ENCODE assay signal across 8 mouse cellular contexts in genomic region chr15:27919540-27919939, GRCm38 (mm10).
DNase-seq lines count a peak whose midpoint lies in the region; ATAC-seq and TF ChIP-seq lines count a peak whose summit lies in the region.

No protein-coding gene starts in this region.

- TF ChIP-seq EP300 in stomach, postnatal 0 days (optimal IDR thresholded peaks at IDR 0.05), result no peak

- no peak overlapping the region for H3K4me2 ChIP-seq in heart, embryonic 15.5 days
- no peak overlapping the region for H3K4me2 ChIP-seq in kidney, embryonic 16.5 days (replicated peaks; ENCODE audit: low read depth, low read length)
- no peak overlapping the region for H3K4me2 ChIP-seq in midbrain, embryonic 12.5 days (replicated peaks)
- H3K4me2 ChIP-seq in stomach, postnatal 0 days (replicated peaks; ENCODE audit: low read depth), result no peak overlapping the region

- 13% methylated on average over 5 of the region's 5 CpGs for WGBS in heart, embryonic 15.5 days
- 24% methylated on average over 5 of the region's 5 CpGs for WGBS in kidney, embryonic 16.5 days
- WGBS in midbrain, embryonic 12.5 days, result 20% methylated on average over 5 of the region's 5 CpGs
- WGBS in stomach, postnatal 0 days, result 14% methylated on average over 5 of the region's 5 CpGs

- H3K4me1 ChIP-seq in heart, embryonic 15.5 days (replicated peaks), result peaks cover 31% of the 10 kb centered on the region
- peaks cover 29% of the 10 kb centered on the region for H3K4me1 ChIP-seq in kidney, embryonic 16.5 days (ENCODE audit: insufficient read depth, low read length)
- H3K4me1 ChIP-seq in midbrain, embryonic 12.5 days, result peaks cover 38% of the 10 kb centered on the region
- H3K4me1 ChIP-seq in stomach, postnatal 0 days (replicated peaks; ENCODE audit: control insufficient read depth, insufficient read depth), result 0 out of 2 replicates have a peak, but pooled peaks cover 3% of the 10 kb centered on the region

- no peaks in the 10 kb centered on the region for H3K9me3 ChIP-seq in heart, embryonic 15.5 days (replicated peaks)
- H3K9me3 ChIP-seq in kidney, embryonic 16.5 days (ENCODE audit: low read length), result no peaks in the 10 kb centered on the region
- H3K9me3 ChIP-seq in midbrain, embryonic 12.5 days, result no peaks in the 10 kb centered on the region
- H3K9me3 ChIP-seq in stomach, postnatal 0 days (ENCODE audit: control insufficient read depth, low read length), result no peaks in the 10 kb centered on the region

- intact Hi-C loops in heart, postnatal 25 days (cut with DNase I), result no loop called here

- TF ChIP-seq CTCF in stomach, postnatal 0 days (IDR thresholded peaks at IDR 0.05; ENCODE audit: low read depth), result peak; percentile 79

- no peak overlapping the region for H3K27ac ChIP-seq in heart, embryonic 15.5 days
- no peak overlapping the region for H3K27ac ChIP-seq in kidney, embryonic 16.5 days (ENCODE audit: low read length)
- no peak overlapping the region for H3K27ac ChIP-seq in midbrain, embryonic 12.5 days (replicated peaks)
- H3K27ac ChIP-seq in stomach, postnatal 0 days (replicated peaks), result no peak overlapping the region

- H3K9ac ChIP-seq in heart, embryonic 15.5 days, result no peak overlapping the region
- H3K9ac ChIP-seq in kidney, embryonic 16.5 days (replicated peaks; ENCODE audit: low read length), result no peak overlapping the region
- no peak overlapping the region for H3K9ac ChIP-seq in midbrain, embryonic 12.5 days (replicated peaks)
- H3K9ac ChIP-seq in stomach, postnatal 0 days (ENCODE audit: low read length), result no peak overlapping the region

- DNase-seq in heart, adult 11 months, result peak; percentile 94
- DNase-seq in heart, postnatal 25 days (ENCODE audit: low spot score), result no peak
- peak; percentile 39 for DNase-seq in MEL-GATA-1-ER (ENCODE audit: extremely low read depth, low read depth)
- DNase-seq in cerebellum, postnatal 25 days, result peak; percentile 70 to 79
- peak; percentile 51 for DNase-seq in stomach, postnatal 0 days (ENCODE audit: low spot score)

- no peaks in the 10 kb centered on the region for H3K27me3 ChIP-seq in heart, embryonic 15.5 days
- no peaks in the 10 kb centered on the region for H3K27me3 ChIP-seq in kidney, embryonic 16.5 days (ENCODE audit: insufficient read depth, low read length)
- no peaks in the 10 kb centered on the region for H3K27me3 ChIP-seq in midbrain, embryonic 12.5 days
- H3K27me3 ChIP-seq in stomach, postnatal 0 days (ENCODE audit: control insufficient read depth, insufficient read depth, low read length), result no peaks in the 10 kb centered on the region

- no peaks in the 10 kb centered on the region for H3K36me3 ChIP-seq in heart, embryonic 15.5 days
- no peaks in the 10 kb centered on the region for H3K36me3 ChIP-seq in kidney, embryonic 16.5 days (ENCODE audit: insufficient read depth, low read length)
- H3K36me3 ChIP-seq in midbrain, embryonic 12.5 days, result no peaks in the 10 kb centered on the region
- 0 out of 2 replicates have a peak, but pooled peaks cover 2% of the 10 kb centered on the region for H3K36me3 ChIP-seq in stomach, postnatal 0 days (ENCODE audit: control insufficient read depth, insufficient read depth, low read length)

- peak; percentile 72; the same call in 1 of the 2 replicates for ATAC-seq in heart, embryonic 15.5 days (replicated peaks; ENCODE audit: insufficient number of reproducible peaks, insufficient read depth, low FRiP score, low read depth)
- peak; percentile 77 for ATAC-seq in kidney, embryonic 16.5 days (ENCODE audit: low FRiP score, low TSS enrichment)
- ATAC-seq in midbrain, embryonic 12.5 days (ENCODE audit: low FRiP score, low read depth), result peak; percentile 78
- 0 out of 2 replicates have a peak, but pooled peaks have one; percentile 43 for ATAC-seq in stomach, postnatal 0 days (ENCODE audit: low FRiP score, low TSS enrichment)

- no peak overlapping the region for H3K4me3 ChIP-seq in heart, embryonic 15.5 days
- no peak overlapping the region for H3K4me3 ChIP-seq in kidney, embryonic 16.5 days (ENCODE audit: low read length)
- H3K4me3 ChIP-seq in midbrain, embryonic 12.5 days, result no peak overlapping the region
- no peak overlapping the region for H3K4me3 ChIP-seq in stomach, postnatal 0 days (ENCODE audit: low read depth, low read length)
